Mouse (Mus musculus) neural tube, embryonic 15.5 days (tissue): ENCODE data around the gene Sh3glb2. TPM values are rescaled to one million over a fixed set of nuclear protein-coding genes. Genes with fewer than 3 reads are reported as not detected.

Experiments
- ATAC-seq: fragments of 200-750 bp; cut with Nextera tagmentation; 2 replicates; pipeline ENCODE4 v1.8.0; 2017; ENCODE audit warnings: mild to moderate bottlenecking, moderate TSS enrichment, moderate library complexity; ENCODE audit not compliant: low FRiP score
- H3K27ac ChIP-seq: fragments of 300-500 bp; sonication (generic); replicated peaks from 2 replicates; pipeline ENCODE4 v1.5.1; 2015; ENCODE audit warnings: mild to moderate bottlenecking, inconsistent platforms
- H3K27me3 ChIP-seq: fragments of 300-500 bp; sonication (generic); replicated peaks from 2 replicates; pipeline ENCODE4 v1.6.1; 2015; ENCODE audit warnings: inconsistent platforms
- H3K36me3 ChIP-seq: fragments of 300-500 bp; sonication (generic); 2 replicates; pipeline ENCODE4 v1.6.1; 2015; ENCODE audit warnings: inconsistent platforms
- H3K4me1 ChIP-seq: fragments of 300-500 bp; sonication (generic); 2 replicates; pipeline ENCODE4 v1.6.1; 2015; ENCODE audit warnings: inconsistent platforms
- H3K4me2 ChIP-seq: fragments of 300-500 bp; sonication (generic); 2 replicates; pipeline ENCODE4 v1.6.1; 2015; ENCODE audit warnings: inconsistent platforms, mild to moderate bottlenecking, moderate library complexity
- H3K4me3 ChIP-seq: fragments of 300-500 bp; sonication (generic); replicated peaks from 2 replicates; pipeline ENCODE4 v1.5.1; 2015; ENCODE audit warnings: mild to moderate bottlenecking, inconsistent platforms
- H3K9ac ChIP-seq: fragments of 300-500 bp; sonication (generic); replicated peaks from 2 replicates; pipeline ENCODE4 v1.6.1; 2015; ENCODE audit warnings: mild to moderate bottlenecking, inconsistent platforms
- H3K9me3 ChIP-seq: fragments of 300-500 bp; sonication (generic); replicated peaks from 2 replicates; pipeline ENCODE4 v1.6.1; 2016; ENCODE audit warnings: inconsistent platforms
- WGBS: fragments of 180-500 bp; shearing (Covaris S2); methylation state at CpG from one replicate; pipeline ENCODE4 v1.1.7; 2015; ENCODE audit warnings: mixed read lengths; 5-methylcytosine and 5-hydroxymethylcytosine counted together
- polyA plus RNA-seq: library from polyadenylated mRNA; unstranded; fragments of >200 nt; fragmentation: Nextera tagmentation; extraction: Ambion mirVana; gene quantifications from 2 replicates; pipeline ENCODE4 v1.2.1, GENCODE M21; 2015

The Sh3glb2 gene
- polyA plus RNA-seq, 1 experiment from 2014 or later = 200 TPM

GRCm38 (mm10) chr2:30356266-30356665 lies 2.9 kb downstream of the Sh3glb2 start:
- Histone ChIP-seq H3K9me3 (no peaks in the 10 kb centered on the region), H3K4me1 (peaks cover 46% of the 10 kb centered on the region), H3K4me3 (no peak overlapping the region), H3K27me3 (no peaks in the 10 kb centered on the region), H3K9ac (no peak overlapping the region), H3K4me2 (no peak overlapping the region), H3K27ac (no peak overlapping the region), H3K36me3 (peaks cover 24% of the 10 kb centered on the region)
- WGBS = 54% methylated on average over 4 of the region's 4 CpGs
- no peak for ATAC-seq

- Histone ChIP-seq H3K4me2 (no peak overlapping the region), H3K27me3 (no peaks in the 10 kb centered on the region), H3K4me1 (peaks cover 46% of the 10 kb centered on the region), H3K4me3 (no peak overlapping the region), H3K9ac (no peak overlapping the region), H3K9me3 (no peaks in the 10 kb centered on the region), H3K27ac (peak overlapping the region; percentile 29; the same call in 1 of the 2 replicates), H3K36me3 (peaks cover 27% of the 10 kb centered on the region)
- no peak for ATAC-seq
- WGBS = 55% methylated on average over 4 of the region's 4 CpGs
These were observed 3.3 kb downstream of the Sh3glb2 start for GRCm38 (mm10) chr2:30355861-30356260.

GRCm38 (mm10) chr2:30351149-30351548 lies 8.0 kb downstream of the Sh3glb2 start:
- 85% methylated on average over 2 of the region's 2 CpGs for WGBS
- ATAC-seq = no peak
- Histone ChIP-seq H3K9ac (no peak overlapping the region), H3K4me1 (peaks cover 14% of the 10 kb centered on the region), H3K36me3 (peaks cover 74% of the 10 kb centered on the region), H3K4me3 (no peak overlapping the region), H3K27me3 (no peaks in the 10 kb centered on the region), H3K4me2 (no peak overlapping the region), H3K9me3 (no peaks in the 10 kb centered on the region), H3K27ac (no peak overlapping the region)

GRCm38 (mm10) chr2:30349196-30349595 lies 9.9 kb downstream of the Sh3glb2 start:
- H3K9me3 ChIP-seq = no peaks in the 10 kb centered on the region
- H3K4me1 ChIP-seq = no peaks in the 10 kb centered on the region
- no peak overlapping the region for H3K4me3 ChIP-seq
- H3K27ac ChIP-seq = no peak overlapping the region
- H3K36me3 ChIP-seq = peaks cover 89% of the 10 kb centered on the region
- no peak for ATAC-seq
- H3K9ac ChIP-seq = no peak overlapping the region
- 90% methylated on average over 6 of the region's 6 CpGs for WGBS
- H3K27me3 ChIP-seq = no peaks in the 10 kb centered on the region
- no peak overlapping the region for H3K4me2 ChIP-seq

GRCm38 (mm10) chr2:30345971-30346676 lies 13.0 kb downstream of the Sh3glb2 start:
- no peaks in the 10 kb centered on the region for H3K4me1 ChIP-seq
- 89% methylated on average over 7 of the region's 7 CpGs for WGBS
- ATAC-seq = no peak

GRCm38 (mm10) chr2:30343601-30344137 lies 15.5 kb downstream of the Sh3glb2 start:
- Histone ChIP-seq H3K4me2 (no peak overlapping the region), H3K9me3 (no peaks in the 10 kb centered on the region), H3K4me1 (no peaks in the 10 kb centered on the region), H3K27me3 (no peaks in the 10 kb centered on the region), H3K27ac (no peak overlapping the region), H3K36me3 (peaks cover 99% of the 10 kb centered on the region), H3K9ac (no peak overlapping the region), H3K4me3 (no peak overlapping the region)
- WGBS = 68% methylated on average over 14 of the region's 14 CpGs
- no peak for ATAC-seq

More at GRCm38 (mm10) chr2:30345971-30346676, 13.0 kb downstream of the Sh3glb2 start:
- no peak overlapping the region for H3K4me2 ChIP-seq
- H3K4me3 ChIP-seq = no peak overlapping the region
- no peaks in the 10 kb centered on the region for H3K27me3 ChIP-seq
- H3K9me3 ChIP-seq = no peaks in the 10 kb centered on the region
- no peak overlapping the region for H3K27ac ChIP-seq
- H3K9ac ChIP-seq = no peak overlapping the region
- H3K36me3 ChIP-seq = peaks cover 99% of the 10 kb centered on the region

GRCm38 (mm10) chr2:30342544-30342943 lies 16.6 kb downstream of the Sh3glb2 start:
- H3K4me1 ChIP-seq = no peaks in the 10 kb centered on the region
- no peaks in the 10 kb centered on the region for H3K27me3 ChIP-seq
- H3K36me3 ChIP-seq = peaks cover 98% of the 10 kb centered on the region
- H3K27ac ChIP-seq = no peak overlapping the region
- H3K4me3 ChIP-seq = no peak overlapping the region
- no peaks in the 10 kb centered on the region for H3K9me3 ChIP-seq
- 93% methylated on average over 7 of the region's 7 CpGs for WGBS
- ATAC-seq = no peak
- no peak overlapping the region for H3K4me2 ChIP-seq
- H3K9ac ChIP-seq = no peak overlapping the region

GRCm38 (mm10) chr2:30342061-30342460 lies 17.1 kb downstream of the Sh3glb2 start:
- ATAC-seq = no peak
- Histone ChIP-seq H3K27ac (no peak overlapping the region), H3K27me3 (no peaks in the 10 kb centered on the region), H3K4me3 (no peak overlapping the region), H3K4me2 (no peak overlapping the region), H3K9ac (no peak overlapping the region), H3K9me3 (no peaks in the 10 kb centered on the region), H3K4me1 (no peaks in the 10 kb centered on the region), H3K36me3 (peaks cover 98% of the 10 kb centered on the region)
- 90% methylated on average over 3 of the region's 3 CpGs for WGBS

- 86% methylated on average over 12 of the region's 12 CpGs for WGBS
- no peak overlapping the region for H3K27ac ChIP-seq
- no peak for ATAC-seq
- no peak overlapping the region for H3K4me3 ChIP-seq
- H3K36me3 ChIP-seq = peaks cover 96% of the 10 kb centered on the region
- H3K4me1 ChIP-seq = no peaks in the 10 kb centered on the region
- no peak overlapping the region for H3K9ac ChIP-seq
- no peaks in the 10 kb centered on the region for H3K27me3 ChIP-seq
- H3K4me2 ChIP-seq = no peak overlapping the region
- no peaks in the 10 kb centered on the region for H3K9me3 ChIP-seq
These were observed 22.0 kb downstream of the Sh3glb2 start for GRCm38 (mm10) chr2:30337179-30337578.

- Histone ChIP-seq H3K4me3 (no peak overlapping the region), H3K27me3 (no peaks in the 10 kb centered on the region), H3K4me2 (no peak overlapping the region), H3K9me3 (no peaks in the 10 kb centered on the region), H3K27ac (no peak overlapping the region), H3K9ac (no peak overlapping the region), H3K36me3 (peaks cover 96% of the 10 kb centered on the region), H3K4me1 (no peaks in the 10 kb centered on the region)
- WGBS = 88% methylated on average over 16 of the region's 16 CpGs
- no peak for ATAC-seq
These were observed 22.8 kb downstream of the Sh3glb2 start for GRCm38 (mm10) chr2:30336174-30336915.

GRCm38 (mm10) chr2:30335324-30335723 lies 23.8 kb downstream of the Sh3glb2 start:
- peaks cover 97% of the 10 kb centered on the region for H3K36me3 ChIP-seq
- H3K4me2 ChIP-seq = no peak overlapping the region
- no peaks in the 10 kb centered on the region for H3K9me3 ChIP-seq
- H3K9ac ChIP-seq = no peak overlapping the region
- H3K27me3 ChIP-seq = no peaks in the 10 kb centered on the region
- no peak for ATAC-seq
- 88% methylated on average over 2 of the region's 2 CpGs for WGBS
- H3K4me1 ChIP-seq = no peaks in the 10 kb centered on the region
- H3K4me3 ChIP-seq = no peak overlapping the region
- no peak overlapping the region for H3K27ac ChIP-seq

- ATAC-seq = no peak
- 87% methylated on average over 3 of the region's 3 CpGs for WGBS
These were observed 30.3 kb downstream of the Sh3glb2 start for GRCm38 (mm10) chr2:30328791-30329190.

More at GRCm38 (mm10) chr2:30328791-30329190, 30.3 kb downstream of the Sh3glb2 start:
- no peak overlapping the region for H3K27ac ChIP-seq
- H3K36me3 ChIP-seq = peaks cover 95% of the 10 kb centered on the region
- no peaks in the 10 kb centered on the region for H3K4me1 ChIP-seq
- H3K27me3 ChIP-seq = no peaks in the 10 kb centered on the region
- no peak overlapping the region for H3K4me2 ChIP-seq
- H3K9me3 ChIP-seq = no peaks in the 10 kb centered on the region
- H3K9ac ChIP-seq = no peak overlapping the region
- no peak overlapping the region for H3K4me3 ChIP-seq
